Mouse (Mus musculus): ENCODE results near the gene Tcp11. TPM values are rescaled to one million over a fixed set of nuclear protein-coding genes. Genes with fewer than 3 reads are reported as not detected.

Tcp11 gene
- 5.2 and 5.5 TPM in 2 replicates for polyA plus RNA-seq (2015; fragmentation: Nextera tagmentation; extraction: Ambion mirVana)

DNA sequence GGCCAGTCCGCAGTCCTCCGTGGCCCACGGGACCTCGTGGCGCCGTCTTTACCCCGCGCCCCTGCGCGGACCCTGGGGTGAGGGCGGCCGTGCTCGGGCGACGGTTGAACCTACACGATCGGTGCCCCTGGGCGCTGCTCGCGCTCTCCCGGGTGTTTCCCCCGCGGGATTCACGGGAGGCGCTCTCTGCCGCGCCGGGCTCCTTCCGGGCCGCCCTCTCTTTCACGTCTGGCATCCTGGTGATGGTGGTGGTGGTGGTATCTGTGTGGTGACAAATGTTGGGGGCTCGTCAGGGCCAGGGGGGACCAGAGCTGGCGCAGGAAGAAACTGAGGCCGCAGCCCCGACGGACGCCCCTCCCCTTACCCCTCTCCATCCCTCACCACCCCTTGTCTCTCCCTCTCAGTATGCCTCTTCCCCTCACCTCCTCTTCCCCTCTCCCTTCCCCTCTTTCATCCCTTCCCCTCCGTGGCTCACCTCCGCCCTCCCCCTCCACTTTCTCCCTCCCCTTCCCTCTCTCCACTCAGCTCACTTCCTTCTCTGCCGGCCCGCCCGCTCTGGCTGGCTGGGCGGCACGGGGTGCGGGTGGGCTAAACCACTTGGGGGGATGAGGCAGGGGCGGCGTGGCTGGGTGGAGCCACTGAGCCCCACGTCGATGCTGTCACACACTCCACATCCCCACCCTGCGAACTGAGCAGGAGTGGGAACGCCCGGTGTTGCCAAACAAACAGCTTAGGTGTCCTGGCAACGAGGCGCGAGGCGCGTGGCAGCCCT is at the start of gene Tcp11:
Tcp11 (minus strand) TSS at position 595 of the 772 bp plus-strand sequence.
- H3K27ac ChIP-seq (ENCODE audit: low read length) = 0 out of 2 replicates have a peak within 1 kb of the TSS, but pooled peaks have one; percentile 20
- H3K27me3 ChIP-seq (ENCODE audit: control insufficient read depth, insufficient read depth, low read depth, low read length) = no peaks in the 10 kb centered on the region
- no peaks in the 10 kb centered on the region for H3K36me3 ChIP-seq (ENCODE audit: control insufficient read depth, insufficient read depth, low read length)
- peak within 1 kb of the TSS; percentile 69 for H3K4me3 ChIP-seq (ENCODE audit: low read length)
- WGBS = 1% methylated on average over 41 of the region's 57 CpGs
- no peaks in the 10 kb centered on the region for H3K9me3 ChIP-seq (ENCODE audit: control insufficient read depth, low read length)
- H3K9ac ChIP-seq (ENCODE audit: low read length) = peak within 1 kb of the TSS; percentile 73
- peak; percentile 74 for ATAC-seq (ENCODE audit: low read depth)
- H3K4me1 ChIP-seq (replicated peaks; ENCODE audit: control insufficient read depth, insufficient read depth, low read length) = peaks cover 15% of the 10 kb centered on the region; the same call in 1 of the 2 replicates
- peak within 1 kb of the TSS; percentile 100 for H3K4me2 ChIP-seq (ENCODE audit: low read depth, low read length)

GRCm38 (mm10) chr17:28129796-28130195 is 49.4 kb upstream of the Tcp11 start:
- Histone ChIP-seq H3K4me2 (ENCODE audit: low read depth, low read length) (no peak overlapping the region), H3K4me1 (replicated peaks; ENCODE audit: control insufficient read depth, insufficient read depth, low read length) (no peaks in the 10 kb centered on the region), H3K9me3 (ENCODE audit: control insufficient read depth, low read length) (no peaks in the 10 kb centered on the region), H3K9ac (ENCODE audit: low read length) (no peak overlapping the region), H3K27me3 (ENCODE audit: control insufficient read depth, insufficient read depth, low read depth, low read length) (no peaks in the 10 kb centered on the region), H3K4me3 (ENCODE audit: low read length) (no peak overlapping the region), H3K27ac (ENCODE audit: low read length) (no peak overlapping the region), H3K36me3 (ENCODE audit: control insufficient read depth, insufficient read depth, low read length) (no peaks in the 10 kb centered on the region)
- ATAC-seq (ENCODE audit: low read depth) = no peak
- 83% methylated on average over 5 of the region's 5 CpGs for WGBS

GRCm38 (mm10) chr17:28124368-28124767 is 43.9 kb upstream of the Tcp11 start:
- Histone ChIP-seq H3K9ac (ENCODE audit: low read length) (no peak overlapping the region), H3K4me2 (ENCODE audit: low read depth, low read length) (no peak overlapping the region), H3K36me3 (ENCODE audit: control insufficient read depth, insufficient read depth, low read length) (no peaks in the 10 kb centered on the region), H3K9me3 (ENCODE audit: control insufficient read depth, low read length) (no peaks in the 10 kb centered on the region), H3K27ac (ENCODE audit: low read length) (no peak overlapping the region), H3K4me3 (ENCODE audit: low read length) (no peak overlapping the region), H3K4me1 (replicated peaks; ENCODE audit: control insufficient read depth, insufficient read depth, low read length) (no peaks in the 10 kb centered on the region), H3K27me3 (ENCODE audit: control insufficient read depth, insufficient read depth, low read depth, low read length) (no peaks in the 10 kb centered on the region)
- 33% methylated on average over 8 of the region's 8 CpGs for WGBS
- ATAC-seq (ENCODE audit: low read depth) = peak; percentile 54

DNA sequence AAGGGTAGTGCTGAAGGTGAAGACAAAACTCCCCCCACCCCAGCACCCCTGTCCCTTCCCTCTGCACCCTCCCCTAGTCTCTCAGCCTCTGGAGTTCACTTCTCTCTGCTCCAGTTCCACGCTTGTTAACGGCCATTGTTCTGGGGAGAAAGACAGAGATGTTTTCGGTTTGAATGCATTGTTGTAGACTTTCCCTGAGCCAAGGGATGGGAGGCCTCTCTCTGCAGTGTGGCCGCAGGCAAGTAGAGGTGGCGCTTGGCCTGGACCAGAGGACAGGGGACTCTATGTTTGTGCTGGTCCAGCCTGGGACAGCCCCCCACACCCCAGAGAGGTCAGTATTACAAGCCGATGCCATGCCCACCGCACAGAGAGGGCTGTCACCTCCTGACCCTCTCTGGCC is 43.2 kb upstream of the Tcp11 start:
- H3K36me3 ChIP-seq (ENCODE audit: control insufficient read depth, insufficient read depth, low read length) = no peaks in the 10 kb centered on the region
- no peak overlapping the region for H3K27ac ChIP-seq (ENCODE audit: low read length)
- H3K4me1 ChIP-seq (replicated peaks; ENCODE audit: control insufficient read depth, insufficient read depth, low read length) = no peaks in the 10 kb centered on the region
- 60% methylated on average over 7 of the region's 7 CpGs for WGBS
- H3K27me3 ChIP-seq (ENCODE audit: control insufficient read depth, insufficient read depth, low read depth, low read length) = no peaks in the 10 kb centered on the region
- no peak overlapping the region for H3K4me3 ChIP-seq (ENCODE audit: low read length)
- no peak overlapping the region for H3K9ac ChIP-seq (ENCODE audit: low read length)
- ATAC-seq (ENCODE audit: low read depth) = no peak
- no peak overlapping the region for H3K4me2 ChIP-seq (ENCODE audit: low read depth, low read length)
- no peaks in the 10 kb centered on the region for H3K9me3 ChIP-seq (ENCODE audit: control insufficient read depth, low read length)

- H3K4me3 ChIP-seq (ENCODE audit: low read length) = no peak overlapping the region
- no peaks in the 10 kb centered on the region for H3K4me1 ChIP-seq (replicated peaks; ENCODE audit: control insufficient read depth, insufficient read depth, low read length)
- WGBS = 60% methylated on average over 13 of the region's 13 CpGs
- no peak overlapping the region for H3K4me2 ChIP-seq (ENCODE audit: low read depth, low read length)
- no peak overlapping the region for H3K27ac ChIP-seq (ENCODE audit: low read length)
- ATAC-seq (ENCODE audit: low read depth) = no peak
- H3K36me3 ChIP-seq (ENCODE audit: control insufficient read depth, insufficient read depth, low read length) = no peaks in the 10 kb centered on the region
- no peaks in the 10 kb centered on the region for H3K27me3 ChIP-seq (ENCODE audit: control insufficient read depth, insufficient read depth, low read depth, low read length)
- no peaks in the 10 kb centered on the region for H3K9me3 ChIP-seq (ENCODE audit: control insufficient read depth, low read length)
- no peak overlapping the region for H3K9ac ChIP-seq (ENCODE audit: low read length)
These were observed 42.5 kb upstream of the Tcp11 start for GRCm38 (mm10) chr17:28122949-28123348.

DNA sequence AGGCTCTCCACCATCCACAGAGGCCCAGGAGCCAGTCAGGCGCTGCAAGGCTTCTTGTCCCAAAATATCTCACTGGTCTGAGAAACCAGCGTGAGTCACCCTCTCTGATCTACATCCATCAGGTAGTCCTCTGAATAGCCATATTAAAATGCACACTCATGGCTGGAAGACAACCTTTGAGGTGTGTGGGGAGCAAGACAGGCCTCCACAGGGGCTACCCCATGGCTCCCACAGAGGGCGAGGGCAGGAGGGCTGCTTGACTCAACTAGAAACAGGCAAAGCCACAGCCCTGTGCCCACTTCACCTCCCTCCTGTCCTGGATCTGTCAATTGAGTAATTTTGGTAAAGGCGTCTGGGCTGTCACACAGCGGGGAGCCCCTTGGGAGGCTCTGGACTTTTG is 40.0 kb upstream of the Tcp11 start:
- H3K9me3 ChIP-seq (ENCODE audit: control insufficient read depth, low read length) = no peaks in the 10 kb centered on the region
- WGBS = 79% methylated on average over 5 of the region's 5 CpGs
- no peaks in the 10 kb centered on the region for H3K36me3 ChIP-seq (ENCODE audit: control insufficient read depth, insufficient read depth, low read length)
- no peaks in the 10 kb centered on the region for H3K27me3 ChIP-seq (ENCODE audit: control insufficient read depth, insufficient read depth, low read depth, low read length)
- no peak overlapping the region for H3K9ac ChIP-seq (ENCODE audit: low read length)
- H3K27ac ChIP-seq (ENCODE audit: low read length) = no peak overlapping the region
- no peak overlapping the region for H3K4me3 ChIP-seq (ENCODE audit: low read length)
- H3K4me2 ChIP-seq (ENCODE audit: low read depth, low read length) = no peak overlapping the region
- H3K4me1 ChIP-seq (replicated peaks; ENCODE audit: control insufficient read depth, insufficient read depth, low read length) = no peaks in the 10 kb centered on the region
- no peak for ATAC-seq (ENCODE audit: low read depth)

GRCm38 (mm10) chr17:28117451-28118209 is 37.2 kb upstream of the Tcp11 start:
- ATAC-seq (ENCODE audit: low read depth) = 0 out of 2 replicates have a peak, but pooled peaks have one; percentile 23
- WGBS = 33% methylated on average over 19 of the region's 19 CpGs
- Histone ChIP-seq H3K27me3 (ENCODE audit: control insufficient read depth, insufficient read depth, low read depth, low read length) (no peaks in the 10 kb centered on the region), H3K4me3 (ENCODE audit: low read length) (no peak overlapping the region), H3K36me3 (ENCODE audit: control insufficient read depth, insufficient read depth, low read length) (no peaks in the 10 kb centered on the region), H3K9ac (ENCODE audit: low read length) (no peak overlapping the region), H3K9me3 (ENCODE audit: control insufficient read depth, low read length) (no peaks in the 10 kb centered on the region), H3K4me2 (ENCODE audit: low read depth, low read length) (no peak overlapping the region), H3K4me1 (replicated peaks; ENCODE audit: control insufficient read depth, insufficient read depth, low read length) (no peaks in the 10 kb centered on the region), H3K27ac (ENCODE audit: low read length) (no peak overlapping the region)

DNA sequence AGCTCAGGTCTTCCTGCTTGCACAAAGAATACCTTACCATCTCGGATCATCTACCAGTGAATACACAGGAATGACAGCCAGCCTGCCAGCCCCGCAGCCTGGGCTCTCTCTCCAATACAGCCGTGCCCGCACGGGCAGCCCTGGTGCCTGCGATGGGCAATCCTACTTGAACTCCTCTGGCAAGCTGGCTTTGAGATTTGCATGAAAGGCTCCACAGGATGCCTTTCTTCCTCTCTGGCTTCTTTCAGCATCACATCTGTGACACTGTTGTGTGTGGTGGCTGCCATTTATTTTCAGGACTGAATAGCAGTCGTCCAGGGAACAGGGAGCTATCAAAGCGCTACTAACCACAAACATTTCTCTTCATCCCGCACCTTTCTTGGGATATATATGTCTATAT is 35.9 kb upstream of the Tcp11 start:
- H3K27me3 ChIP-seq (ENCODE audit: control insufficient read depth, insufficient read depth, low read depth, low read length) = no peaks in the 10 kb centered on the region
- no peak for ATAC-seq (ENCODE audit: low read depth)
- no peaks in the 10 kb centered on the region for H3K9me3 ChIP-seq (ENCODE audit: control insufficient read depth, low read length)
- 82% methylated on average over 9 of the region's 9 CpGs for WGBS
- no peak overlapping the region for H3K4me3 ChIP-seq (ENCODE audit: low read length)
- no peak overlapping the region for H3K9ac ChIP-seq (ENCODE audit: low read length)
- no peaks in the 10 kb centered on the region for H3K36me3 ChIP-seq (ENCODE audit: control insufficient read depth, insufficient read depth, low read length)
- H3K4me2 ChIP-seq (ENCODE audit: low read depth, low read length) = no peak overlapping the region
- no peak overlapping the region for H3K27ac ChIP-seq (ENCODE audit: low read length)
- H3K4me1 ChIP-seq (replicated peaks; ENCODE audit: control insufficient read depth, insufficient read depth, low read length) = no peaks in the 10 kb centered on the region

GRCm38 (mm10) chr17:28112266-28112665 is 31.8 kb upstream of the Tcp11 start:
- WGBS = 84% methylated on average over 8 of the region's 8 CpGs
- no peak overlapping the region for H3K27ac ChIP-seq (ENCODE audit: low read length)
- H3K9me3 ChIP-seq (ENCODE audit: control insufficient read depth, low read length) = no peaks in the 10 kb centered on the region
- ATAC-seq (ENCODE audit: low read depth) = no peak
- no peak overlapping the region for H3K4me2 ChIP-seq (ENCODE audit: low read depth, low read length)
- no peaks in the 10 kb centered on the region for H3K27me3 ChIP-seq (ENCODE audit: control insufficient read depth, insufficient read depth, low read depth, low read length)
- no peak overlapping the region for H3K4me3 ChIP-seq (ENCODE audit: low read length)
- no peaks in the 10 kb centered on the region for H3K4me1 ChIP-seq (replicated peaks; ENCODE audit: control insufficient read depth, insufficient read depth, low read length)
- H3K9ac ChIP-seq (ENCODE audit: low read length) = no peak overlapping the region
- no peaks in the 10 kb centered on the region for H3K36me3 ChIP-seq (ENCODE audit: control insufficient read depth, insufficient read depth, low read length)

Data from lung, embryonic 16.5 days (tissue).